Mouse (Mus musculus): ENCODE data around the gene Tmed6. TPM values are rescaled to one million over a fixed set of nuclear protein-coding genes. Genes with fewer than 3 reads are reported as not detected.
A peak's percentile ranks its signal among the peaks of the same experiment; 100 is the strongest.
"Not testable (repeated sequence)": the region's sequence is repeated elsewhere in the genome, so short reads cannot be mapped to it uniquely, and the experiment has no call there.

The Tmed6 gene
- polyA plus RNA-seq, 1 experiment from 2014 or later = not detected

DNA sequence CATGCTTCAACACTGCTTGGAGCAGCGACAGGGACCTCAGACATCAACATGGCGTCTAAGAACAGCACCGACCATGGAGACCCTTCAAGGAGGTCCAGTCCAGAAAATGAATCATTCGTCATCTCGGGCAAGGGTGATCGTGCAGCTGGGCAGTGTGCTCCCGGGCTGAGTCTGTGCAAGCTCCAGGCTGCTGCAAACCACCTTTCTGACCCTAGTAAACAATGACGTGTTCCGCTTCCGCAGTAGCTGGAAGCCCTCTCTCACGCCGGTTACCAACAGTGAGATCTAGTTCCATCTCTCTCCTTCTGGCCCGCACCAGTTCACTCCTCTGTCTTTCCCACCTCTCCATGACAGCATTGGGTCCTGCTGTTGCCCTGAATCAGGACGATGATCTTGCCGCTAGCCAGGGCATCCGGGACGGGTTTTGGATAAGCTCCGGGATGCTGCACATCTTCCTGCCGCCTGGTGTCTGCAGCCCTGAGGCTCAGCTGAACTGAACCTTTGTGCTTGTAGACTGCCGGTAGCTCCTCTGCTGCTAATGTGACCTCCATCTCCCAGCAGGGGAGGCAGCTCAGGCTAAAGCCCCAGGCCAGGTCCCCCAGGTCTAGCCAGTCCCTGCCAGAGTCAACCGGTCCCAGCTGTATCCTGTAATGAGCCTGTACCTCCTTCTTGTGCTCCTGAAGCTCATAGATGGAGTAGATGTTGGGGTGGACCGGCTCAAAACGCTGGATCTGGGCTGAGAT lies 43.7 kb upstream of the Tmed6 start:
- H3K27me3 ChIP-seq (ENCODE audit: control insufficient read depth, insufficient read depth, low read length) = no peaks in the 10 kb centered on the region
- H3K4me1 ChIP-seq (ENCODE audit: control insufficient read depth, insufficient read depth, low read length) = peaks cover 6% of the 10 kb centered on the region
- H3K36me3 ChIP-seq (ENCODE audit: control insufficient read depth, insufficient read depth) = no peaks in the 10 kb centered on the region
- no peaks in the 10 kb centered on the region for H3K9me3 ChIP-seq (replicated peaks; ENCODE audit: control insufficient read depth, low read length)
- H3K4me3 ChIP-seq (ENCODE audit: low read length) = peak overlapping the region; percentile 25
- H3K27ac ChIP-seq (ENCODE audit: low read length) = no peak overlapping the region
- no peak; the same call in 1 of the 2 replicates for ATAC-seq (replicated peaks; ENCODE audit: extremely low read depth, insufficient read depth, low FRiP score)
- 57% methylated on average over 23 of the region's 23 CpGs for WGBS
- no peak overlapping the region for H3K9ac ChIP-seq (ENCODE audit: low read length)
- H3K4me2 ChIP-seq (ENCODE audit: low read depth, low read length) = peak overlapping the region; percentile 32; the same call in 1 of the 2 replicates

DNA sequence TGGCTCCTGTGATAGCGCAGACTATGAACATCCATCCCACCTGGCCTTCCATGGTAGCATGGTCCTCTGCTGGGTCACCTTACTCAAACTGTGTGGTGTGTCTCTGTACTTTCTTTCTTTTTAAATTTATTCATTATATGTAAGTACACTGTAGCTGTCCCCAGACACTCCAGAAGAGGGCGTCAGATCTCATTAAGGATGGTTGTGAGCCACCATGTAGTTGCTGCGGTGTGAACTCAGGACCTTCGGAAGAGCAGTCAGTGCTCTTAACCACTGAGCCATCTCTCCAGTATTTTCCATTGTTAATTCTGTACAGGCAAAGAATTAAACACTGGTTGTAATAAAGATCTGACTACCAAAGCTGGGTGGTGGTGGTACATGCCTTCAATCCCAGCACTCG lies 42.6 kb upstream of the Tmed6 start:
- not testable (repeated sequence) for H3K4me2 ChIP-seq (ENCODE audit: low read depth, low read length); H3K27me3 ChIP-seq (ENCODE audit: control insufficient read depth, insufficient read depth, low read length); H3K4me3 ChIP-seq (ENCODE audit: low read length); H3K36me3 ChIP-seq (ENCODE audit: control insufficient read depth, insufficient read depth); H3K27ac ChIP-seq (ENCODE audit: low read length); ATAC-seq (replicated peaks; ENCODE audit: extremely low read depth, insufficient read depth, low FRiP score); H3K4me1 ChIP-seq (ENCODE audit: control insufficient read depth, insufficient read depth, low read length); H3K9me3 ChIP-seq (replicated peaks; ENCODE audit: control insufficient read depth, low read length); H3K9ac ChIP-seq (ENCODE audit: low read length)
- 92% methylated on average over 5 of the region's 5 CpGs for WGBS

GRCm38 (mm10) chr8:107104547-107104946 lies 39.1 kb upstream of the Tmed6 start:
- Histone ChIP-seq H3K9ac (ENCODE audit: low read length) (no peak overlapping the region), H3K9me3 (replicated peaks; ENCODE audit: control insufficient read depth, low read length) (no peaks in the 10 kb centered on the region), H3K27me3 (ENCODE audit: control insufficient read depth, insufficient read depth, low read length) (no peaks in the 10 kb centered on the region), H3K4me2 (ENCODE audit: low read depth, low read length) (no peak overlapping the region), H3K4me1 (ENCODE audit: control insufficient read depth, insufficient read depth, low read length) (no peaks in the 10 kb centered on the region), H3K36me3 (ENCODE audit: control insufficient read depth, insufficient read depth) (no peaks in the 10 kb centered on the region), H3K4me3 (ENCODE audit: low read length) (no peak overlapping the region), H3K27ac (ENCODE audit: low read length) (no peak overlapping the region)
- WGBS = 9% methylated on average over 4 of the region's 4 CpGs
- ATAC-seq (replicated peaks; ENCODE audit: extremely low read depth, insufficient read depth, low FRiP score) = no peak

DNA sequence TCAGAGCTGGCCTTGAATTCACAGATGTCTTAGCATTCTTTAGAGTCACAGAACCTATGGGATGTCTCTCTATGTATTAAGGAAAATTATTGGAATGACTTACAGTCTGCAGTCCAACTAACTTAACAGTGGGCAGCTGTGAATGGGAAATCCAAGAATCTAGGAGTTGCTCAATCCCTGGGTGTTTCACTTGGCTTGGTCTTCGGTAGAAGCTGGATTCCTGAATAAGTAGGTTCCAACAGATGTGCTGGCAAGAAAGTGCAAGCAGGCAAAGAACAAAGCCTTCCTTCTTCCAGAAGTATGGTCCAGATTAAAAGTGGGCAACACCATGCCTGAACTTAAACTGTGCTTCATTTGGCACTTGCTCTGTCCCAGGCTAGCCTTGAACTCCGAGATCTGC lies 35.2 kb upstream of the Tmed6 start:
- no peak overlapping the region for H3K9ac ChIP-seq (ENCODE audit: low read length)
- no peaks in the 10 kb centered on the region for H3K36me3 ChIP-seq (ENCODE audit: control insufficient read depth, insufficient read depth)
- no peaks in the 10 kb centered on the region for H3K9me3 ChIP-seq (replicated peaks; ENCODE audit: control insufficient read depth, low read length)
- no peak for ATAC-seq (replicated peaks; ENCODE audit: extremely low read depth, insufficient read depth, low FRiP score)
- WGBS = 80% methylated on average over 2 of the region's 2 CpGs
- H3K4me1 ChIP-seq (ENCODE audit: control insufficient read depth, insufficient read depth, low read length) = 0 out of 2 replicates have a peak, but pooled peaks cover 4% of the 10 kb centered on the region
- H3K27ac ChIP-seq (ENCODE audit: low read length) = no peak overlapping the region
- H3K4me3 ChIP-seq (ENCODE audit: low read length) = no peak overlapping the region
- no peaks in the 10 kb centered on the region for H3K27me3 ChIP-seq (ENCODE audit: control insufficient read depth, insufficient read depth, low read length)
- no peak overlapping the region for H3K4me2 ChIP-seq (ENCODE audit: low read depth, low read length)

DNA sequence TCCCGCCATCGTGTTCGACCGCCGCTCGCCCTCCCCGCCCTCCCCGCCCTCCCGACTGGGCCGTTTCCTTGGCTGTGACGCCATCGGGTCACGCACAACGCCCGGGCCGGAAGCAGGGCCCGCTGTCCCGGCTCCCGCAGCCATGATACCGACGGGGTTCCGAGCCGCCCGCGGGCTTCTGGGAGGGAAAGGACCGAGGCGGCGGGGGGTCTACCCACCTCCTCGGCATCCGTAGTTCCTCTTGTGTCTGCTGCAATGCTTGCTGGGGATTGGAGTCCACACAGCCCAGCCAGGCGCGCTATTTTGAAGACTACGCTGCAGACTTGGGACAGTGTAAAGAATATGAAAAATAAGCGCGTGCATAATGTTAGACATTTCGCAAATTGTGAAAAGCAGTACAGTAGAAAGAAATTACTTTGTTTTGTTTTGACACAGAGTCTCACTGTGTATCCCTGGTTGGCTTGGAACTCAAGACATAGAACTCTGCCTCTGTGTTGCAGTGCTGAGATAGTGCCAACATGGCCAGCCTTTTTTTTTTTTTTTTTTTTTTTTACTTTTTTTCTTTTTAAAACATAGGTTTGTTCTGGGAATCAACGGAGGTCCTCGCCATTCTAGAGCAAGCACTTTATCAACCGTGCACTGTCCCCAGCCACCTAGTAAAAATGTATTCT lies 31.1 kb upstream of the Tmed6 start, which contains the start of gene Terf2:
TSS of gene Terf2 (minus strand) at position 182 of the 671 bp plus-strand sequence.
- peak within 1 kb of the TSS; percentile 80 for H3K4me3 ChIP-seq (ENCODE audit: low read length)
- H3K9ac ChIP-seq (ENCODE audit: low read length) = peak within 1 kb of the TSS; percentile 96
- peaks cover 7% of the 10 kb centered on the region; the same call in 1 of the 2 replicates for H3K36me3 ChIP-seq (ENCODE audit: control insufficient read depth, insufficient read depth)
- H3K27ac ChIP-seq (ENCODE audit: low read length) = peak within 1 kb of the TSS; percentile 92
- peak within 1 kb of the TSS; percentile 81 for H3K4me2 ChIP-seq (ENCODE audit: low read depth, low read length)
- ATAC-seq (replicated peaks; ENCODE audit: extremely low read depth, insufficient read depth, low FRiP score) = peak; percentile 94
- 3% methylated on average over 39 of the region's 39 CpGs for WGBS
- H3K9me3 ChIP-seq (replicated peaks; ENCODE audit: control insufficient read depth, low read length) = no peaks in the 10 kb centered on the region
- H3K27me3 ChIP-seq (ENCODE audit: control insufficient read depth, insufficient read depth, low read length) = no peaks in the 10 kb centered on the region
- H3K4me1 ChIP-seq (ENCODE audit: control insufficient read depth, insufficient read depth, low read length) = peaks cover 9% of the 10 kb centered on the region

- peak; percentile 74 for ATAC-seq (replicated peaks; ENCODE audit: extremely low read depth, insufficient read depth, low FRiP score)
Observed at GRCm38 (mm10) chr8:107095717-107096365, 30.4 kb upstream of the Tmed6 start.

GRCm38 (mm10) chr8:107090531-107090930 lies 25.1 kb upstream of the Tmed6 start:
- Histone ChIP-seq H3K4me3 (ENCODE audit: low read length) (no peak overlapping the region), H3K9ac (ENCODE audit: low read length) (no peak overlapping the region), H3K27ac (ENCODE audit: low read length) (no peak overlapping the region), H3K9me3 (replicated peaks; ENCODE audit: control insufficient read depth, low read length) (no peaks in the 10 kb centered on the region), H3K4me1 (ENCODE audit: control insufficient read depth, insufficient read depth, low read length) (peaks cover 4% of the 10 kb centered on the region), H3K36me3 (ENCODE audit: control insufficient read depth, insufficient read depth) (peaks cover 27% of the 10 kb centered on the region), H3K4me2 (ENCODE audit: low read depth, low read length) (no peak overlapping the region), H3K27me3 (ENCODE audit: control insufficient read depth, insufficient read depth, low read length) (no peaks in the 10 kb centered on the region)
- no peak for ATAC-seq (replicated peaks; ENCODE audit: extremely low read depth, insufficient read depth, low FRiP score)
- 93% methylated on average over 7 of the region's 7 CpGs for WGBS

More at GRCm38 (mm10) chr8:107095717-107096365, 30.4 kb upstream of the Tmed6 start:
- H3K36me3 ChIP-seq (ENCODE audit: control insufficient read depth, insufficient read depth) = peaks cover 8% of the 10 kb centered on the region; the same call in 1 of the 2 replicates
- H3K27me3 ChIP-seq (ENCODE audit: control insufficient read depth, insufficient read depth, low read length) = no peaks in the 10 kb centered on the region
- WGBS = under 1% methylated on average over 52 of the region's 53 CpGs
- H3K4me1 ChIP-seq (ENCODE audit: control insufficient read depth, insufficient read depth, low read length) = peaks cover 9% of the 10 kb centered on the region
- peak overlapping the region; percentile 80 for H3K4me3 ChIP-seq (ENCODE audit: low read length)
- peak overlapping the region; percentile 81 for H3K4me2 ChIP-seq (ENCODE audit: low read depth, low read length)
- peak overlapping the region; percentile 92 for H3K27ac ChIP-seq (ENCODE audit: low read length)
- peak overlapping the region; percentile 96 for H3K9ac ChIP-seq (ENCODE audit: low read length)
- H3K9me3 ChIP-seq (replicated peaks; ENCODE audit: control insufficient read depth, low read length) = no peaks in the 10 kb centered on the region

- 94% methylated on average over 5 of the region's 5 CpGs for WGBS
- no peak for ATAC-seq (replicated peaks; ENCODE audit: extremely low read depth, insufficient read depth, low FRiP score)
- no peaks in the 10 kb centered on the region for H3K9me3 ChIP-seq (replicated peaks; ENCODE audit: control insufficient read depth, low read length)
Observed at GRCm38 (mm10) chr8:107088526-107089063, 23.2 kb upstream of the Tmed6 start.

More at GRCm38 (mm10) chr8:107088526-107089063, 23.2 kb upstream of the Tmed6 start:
- no peak overlapping the region for H3K27ac ChIP-seq (ENCODE audit: low read length)
- H3K9ac ChIP-seq (ENCODE audit: low read length) = no peak overlapping the region
- H3K4me1 ChIP-seq (ENCODE audit: control insufficient read depth, insufficient read depth, low read length) = no peaks in the 10 kb centered on the region
- H3K4me2 ChIP-seq (ENCODE audit: low read depth, low read length) = no peak overlapping the region
- no peak overlapping the region for H3K4me3 ChIP-seq (ENCODE audit: low read length)
- peaks cover 36% of the 10 kb centered on the region for H3K36me3 ChIP-seq (ENCODE audit: control insufficient read depth, insufficient read depth)
- H3K27me3 ChIP-seq (ENCODE audit: control insufficient read depth, insufficient read depth, low read length) = no peaks in the 10 kb centered on the region

Measured in heart, embryonic 16.5 days (tissue).